8 mouse cellular contexts compared by ENCODE assay signal in the genomic region with DNA sequence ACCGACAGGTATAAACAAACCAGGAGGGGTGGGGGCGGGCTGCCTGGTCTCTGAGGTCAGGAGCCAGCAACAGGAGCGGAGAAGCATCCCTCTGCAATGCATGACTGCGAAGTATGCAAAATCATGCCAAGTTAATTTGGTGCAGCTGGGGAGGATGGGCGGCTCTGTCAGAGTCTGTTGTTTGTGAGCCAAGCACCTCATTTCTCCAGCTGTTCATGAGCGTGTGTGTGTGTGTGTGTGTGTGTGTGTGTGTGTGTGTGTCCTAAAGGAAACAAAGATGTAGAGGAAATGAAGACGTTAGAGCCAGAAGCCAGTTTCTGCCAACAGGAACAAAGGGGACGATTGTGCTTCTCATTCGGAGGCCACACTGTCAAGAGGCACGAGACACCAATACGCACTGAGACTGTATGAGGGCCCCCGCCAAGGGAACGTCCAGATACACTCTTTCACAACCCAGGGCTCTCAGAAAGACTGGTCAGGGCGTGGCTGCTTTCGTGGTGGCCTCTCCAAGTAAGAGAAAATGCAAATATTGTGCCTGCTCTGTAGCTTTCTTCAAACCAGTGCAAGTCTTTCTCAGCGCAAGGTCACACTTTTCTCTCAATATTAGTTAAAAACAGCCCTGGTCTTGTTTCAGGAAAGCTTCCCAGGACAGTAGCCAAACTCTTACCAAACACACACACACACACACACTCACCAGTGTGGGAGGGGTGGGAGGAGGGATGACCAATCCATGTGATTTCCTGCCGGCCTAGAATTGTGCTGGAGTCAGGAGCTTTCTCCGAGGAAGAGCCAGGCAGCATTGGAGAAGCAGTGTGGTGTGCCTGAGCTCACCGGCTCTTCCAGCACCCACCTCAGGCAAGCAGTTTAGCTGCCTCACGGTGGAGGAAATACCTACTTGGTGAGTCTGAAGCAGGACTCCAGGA.
DNase-seq lines count a peak whose midpoint lies in the region; ATAC-seq and TF ChIP-seq lines count a peak whose summit lies in the region.

No protein-coding gene starts in this region.

- peaks cover 7% of the 10 kb centered on the region; the same call in 1 of the 2 replicates for H3K4me1 ChIP-seq in cerebellum, adult 2 months (ENCODE audit: control insufficient read depth, insufficient read depth, low read length)
- H3K4me1 ChIP-seq in forebrain, embryonic 12.5 days, result peaks cover 19% of the 10 kb centered on the region
- peaks cover 28% of the 10 kb centered on the region for H3K4me1 ChIP-seq in heart, embryonic 15.5 days (replicated peaks)
- peaks cover 14% of the 10 kb centered on the region for H3K4me1 ChIP-seq in liver, embryonic 12.5 days

- H3K27me3 ChIP-seq in cerebellum, adult 2 months (ENCODE audit: control insufficient read depth, insufficient read depth, low read length), result no peaks in the 10 kb centered on the region
- H3K27me3 ChIP-seq in forebrain, embryonic 12.5 days, result no peaks in the 10 kb centered on the region; the same call in 1 of the 2 replicates
- no peaks in the 10 kb centered on the region for H3K27me3 ChIP-seq in heart, embryonic 15.5 days
- no peaks in the 10 kb centered on the region for H3K27me3 ChIP-seq in liver, embryonic 12.5 days (replicated peaks)
- H3K27me3 ChIP-seq in myocyte (ENCODE audit: control insufficient read depth, insufficient read depth, insufficient read length), result no peaks in the 10 kb centered on the region
- H3K27me3 ChIP-seq in splenic B cell, adult 2 months (ENCODE audit: control insufficient read depth, insufficient read depth, low read length, poor library complexity, severe bottlenecking), result no peaks in the 10 kb centered on the region

- TF ChIP-seq CTCF in cerebellum, adult 2 months (IDR thresholded peaks at IDR 0.05; ENCODE audit: borderline replicate concordance, insufficient read depth, low read depth, low read length), result no peak

- DNase-seq in cerebellum, adult 2 months, result peak; percentile 33 to 39
- DNase-seq in cerebellum, adult 8-10 months, result no peak
- DNase-seq in kidney, postnatal 14 days, result peak; percentile 89
- peak; percentile 83 for DNase-seq in splenic B cell, adult 2 months (ENCODE audit: low read depth, low spot score)

- no peak overlapping the region for H3ac ChIP-seq in myocyte (ENCODE audit: control insufficient read depth, insufficient read length)

- H3K4me2 ChIP-seq in forebrain, embryonic 12.5 days, result no peak overlapping the region; the same call in 1 of the 2 replicates
- H3K4me2 ChIP-seq in heart, embryonic 15.5 days, result peak overlapping the region; percentile 45
- no peak overlapping the region for H3K4me2 ChIP-seq in liver, embryonic 12.5 days
- peak overlapping the region; percentile 91 for H3K4me2 ChIP-seq in myocyte (ENCODE audit: low read depth)

- H3K36me3 ChIP-seq in forebrain, embryonic 12.5 days (replicated peaks), result no peaks in the 10 kb centered on the region
- no peaks in the 10 kb centered on the region for H3K36me3 ChIP-seq in heart, embryonic 15.5 days
- H3K36me3 ChIP-seq in liver, embryonic 12.5 days, result no peaks in the 10 kb centered on the region
- H3K36me3 ChIP-seq in myocyte (ENCODE audit: control insufficient read depth, insufficient read depth), result no peaks in the 10 kb centered on the region
- no peaks in the 10 kb centered on the region for H3K36me3 ChIP-seq in splenic B cell, adult 2 months (ENCODE audit: control insufficient read depth, insufficient read depth, low read length, poor library complexity, severe bottlenecking)

- no peak for TF ChIP-seq POLR2A in cerebellum, adult 2 months (IDR thresholded peaks at IDR 0.05; ENCODE audit: borderline replicate concordance, insufficient read depth, low read length)
- peak; percentile 80 for TF ChIP-seq POLR2A in myocyte (IDR thresholded peaks at IDR 0.05; ENCODE audit: insufficient read length, low read depth)

- WGBS in cerebellum, adult 2 months, result 45% methylated on average over 20 of the region's 20 CpGs
- WGBS in forebrain, embryonic 12.5 days, result 36% methylated on average over 20 of the region's 20 CpGs
- 28% methylated on average over 20 of the region's 20 CpGs for WGBS in heart, embryonic 15.5 days
- 28% methylated on average over 20 of the region's 20 CpGs for WGBS in liver, embryonic 12.5 days (ENCODE audit: insufficient replicate concordance)

- peaks cover 6% of the 10 kb centered on the region for H3K79me2 ChIP-seq in myocyte (ENCODE audit: control insufficient read depth, insufficient read depth)

- no peak overlapping the region for H3K4me3 ChIP-seq in cerebellum, adult 2 months (replicated peaks; ENCODE audit: insufficient read depth, low read depth, low read length)
- no peak overlapping the region for H3K4me3 ChIP-seq in forebrain, embryonic 12.5 days (replicated peaks)
- peak overlapping the region; percentile 24 for H3K4me3 ChIP-seq in heart, embryonic 15.5 days
- no peak overlapping the region for H3K4me3 ChIP-seq in liver, embryonic 12.5 days
- peak overlapping the region; percentile 37 for H3K4me3 ChIP-seq in myocyte

- H3K9ac ChIP-seq in forebrain, embryonic 12.5 days, result no peak overlapping the region
- H3K9ac ChIP-seq in heart, embryonic 15.5 days, result peak overlapping the region; percentile 41
- H3K9ac ChIP-seq in liver, embryonic 12.5 days, result no peak overlapping the region

- peak; percentile 68 for ATAC-seq in forebrain, embryonic 12.5 days (ENCODE audit: low FRiP score)
- peak; percentile 74 for ATAC-seq in heart, embryonic 15.5 days (replicated peaks; ENCODE audit: insufficient number of reproducible peaks, insufficient read depth, low FRiP score, low read depth)
- ATAC-seq in liver, embryonic 12.5 days, result 0 out of 2 replicates have a peak, but pooled peaks have one; percentile 55

- H3K9me3 ChIP-seq in forebrain, embryonic 12.5 days, result no peaks in the 10 kb centered on the region
- H3K9me3 ChIP-seq in heart, embryonic 15.5 days (replicated peaks), result no peaks in the 10 kb centered on the region
- no peaks in the 10 kb centered on the region for H3K9me3 ChIP-seq in liver, embryonic 12.5 days (replicated peaks)

- H3K27ac ChIP-seq in cerebellum, adult 2 months (ENCODE audit: insufficient read depth, low read length), result peak overlapping the region; percentile 6; the same call in 1 of the 2 replicates
- H3K27ac ChIP-seq in forebrain, embryonic 12.5 days, result peak overlapping the region; percentile 68; the same call in 1 of the 2 replicates
- peak overlapping the region; percentile 96 for H3K27ac ChIP-seq in heart, embryonic 15.5 days
- H3K27ac ChIP-seq in liver, embryonic 12.5 days, result peak overlapping the region; percentile 57

TF ChIP-seq in myocyte, 11 proteins besides CTCF, POLR2A, EP300 and RAD21:
- TF ChIP-seq SRF (IDR thresholded peaks at IDR 0.05; ENCODE audit: control insufficient read depth, insufficient read length, low read depth) (no peak), CEBPB (IDR thresholded peaks at IDR 0.05; ENCODE audit: insufficient read depth, poor library complexity, severe bottlenecking) (no peak), MAX (IDR thresholded peaks at IDR 0.05; ENCODE audit: low read depth) (no peak), TCF12 (IDR thresholded peaks at IDR 0.05; ENCODE audit: insufficient read depth, poor library complexity, severe bottlenecking) (peak; percentile 68), MYOD1 (IDR thresholded peaks at IDR 0.05; ENCODE audit: control insufficient read depth in 1 of 3, insufficient read length in 2 of 3, low read depth in 2 of 3) (peak; percentile 72 to 86 (median 76)), TCF3 (IDR thresholded peaks at IDR 0.05; ENCODE audit: insufficient read length, low read depth) (no peak), USF1 (IDR thresholded peaks at IDR 0.05; ENCODE audit: low read depth) (no peak), REST (IDR thresholded peaks at IDR 0.05; ENCODE audit: insufficient read depth, insufficient read length) (no peak), POLR2AphosphoS2 (IDR thresholded peaks at IDR 0.05; ENCODE audit: insufficient read length, low read depth) (peak; percentile 84), E2F4 (IDR thresholded peaks at IDR 0.05; ENCODE audit: insufficient read depth) (no peak), MYOG (IDR thresholded peaks at IDR 0.05; ENCODE audit: control insufficient read depth in 1 of 3, insufficient read depth in 1 of 3, insufficient read length in 2 of 3, low read depth in 2 of 3) (peak; percentile 16 to 73 (median 52))

Comparison
In these comparisons a context has a peak if more than half of its experiments do, and no peak if none do; other contexts are left out.
1. H3K27ac ChIP-seq: peak in every context shown above with its lines; median percentile 96 in heart, embryonic 15.5 days; 68 in forebrain, embryonic 12.5 days; 57 in liver, embryonic 12.5 days; 6 in cerebellum, adult 2 months.
2. H3K4me3 ChIP-seq: peak in heart, embryonic 15.5 days (single experiment) and myocyte (single experiment); none in cerebellum, adult 2 months (single experiment), forebrain, embryonic 12.5 days (single experiment) and liver, embryonic 12.5 days (single experiment).
3. H3K4me2 ChIP-seq: peak in heart, embryonic 15.5 days (single experiment) and myocyte (single experiment); none in forebrain, embryonic 12.5 days (single experiment) and liver, embryonic 12.5 days (single experiment).
4. Peak in every context shown above with its lines, with median percentiles within 50 percentile points of each other: ATAC-seq.